Mouse (Mus musculus) retina, embryonic 14.5 days (tissue): Measurements from ENCODE around the gene Dock2.
A peak's percentile ranks its signal among the peaks of the same experiment; 100 is the strongest.
"Not testable (repeated sequence)": the region's sequence is repeated elsewhere in the genome, so short reads cannot be mapped to it uniquely, and the experiment has no call there.

Experiments used
- DNase-seq: peaks from one replicate; pipeline ENCODE4 v3.0.0-alpha.2; 2015; ENCODE audit warnings: low spot score

Gene Dock2

DNA sequence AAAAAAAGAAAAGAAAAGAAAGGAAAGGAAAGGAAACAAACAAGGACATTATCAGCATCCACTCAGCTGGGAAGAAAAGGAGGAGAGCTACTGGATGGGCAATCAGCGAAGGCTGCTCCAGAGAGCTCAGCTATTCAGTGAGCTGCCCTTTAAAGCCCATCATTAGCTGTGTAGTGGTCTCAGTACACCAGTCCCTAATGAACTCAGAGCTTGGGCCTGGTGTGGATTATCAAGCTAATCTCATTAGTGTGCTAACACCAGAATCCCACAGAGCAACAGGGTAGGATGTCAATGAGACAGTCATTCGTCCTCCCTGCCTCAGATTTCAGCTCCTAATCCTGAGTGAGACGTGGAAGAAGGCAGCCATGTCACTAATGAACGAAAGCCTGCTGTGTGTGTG lies 493.4 kb downstream of the Dock2 start:
- DNase-seq: peak; percentile 65

- peak; percentile 26 for DNase-seq
Observed at GRCm38 (mm10) chr11:34284124-34284808, 499.4 kb downstream of the Dock2 start.

GRCm38 (mm10) chr11:34277047-34277445 lies 506.6 kb downstream of the Dock2 start:
- DNase-seq: no peak

DNA sequence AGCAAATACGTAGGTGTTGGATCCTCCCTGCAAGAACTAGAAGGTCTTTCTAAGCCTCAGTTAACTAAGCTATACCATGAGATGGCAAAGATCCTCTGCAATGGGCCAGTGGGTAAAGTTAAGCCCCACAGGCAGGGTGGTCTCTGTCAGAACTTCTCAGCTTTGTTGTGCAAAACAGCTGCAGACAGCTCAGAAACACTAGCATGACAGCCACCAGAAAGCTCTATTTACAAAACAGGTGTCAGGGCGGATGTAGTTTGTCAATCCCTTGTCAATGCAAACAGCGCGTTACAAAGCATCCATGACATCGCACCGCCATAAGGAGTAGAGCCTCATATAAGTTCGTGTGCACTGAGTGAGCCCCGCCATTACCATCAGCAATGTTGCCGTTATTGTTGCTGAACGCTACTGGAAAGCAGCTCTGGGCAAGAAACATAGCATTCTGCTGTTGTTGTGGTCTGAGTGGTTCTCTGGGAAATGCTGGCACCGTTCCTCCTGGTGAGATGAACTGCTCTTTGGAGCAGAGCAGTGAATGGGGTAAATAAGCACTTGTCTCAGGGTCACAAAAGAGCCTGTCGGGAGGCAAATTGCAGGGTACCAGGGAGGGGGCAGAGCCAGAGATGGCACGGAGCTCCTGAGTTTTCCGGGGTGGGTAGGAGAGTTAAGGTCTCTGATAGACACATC lies 507.2 kb downstream of the Dock2 start:
- no peak for DNase-seq

DNA sequence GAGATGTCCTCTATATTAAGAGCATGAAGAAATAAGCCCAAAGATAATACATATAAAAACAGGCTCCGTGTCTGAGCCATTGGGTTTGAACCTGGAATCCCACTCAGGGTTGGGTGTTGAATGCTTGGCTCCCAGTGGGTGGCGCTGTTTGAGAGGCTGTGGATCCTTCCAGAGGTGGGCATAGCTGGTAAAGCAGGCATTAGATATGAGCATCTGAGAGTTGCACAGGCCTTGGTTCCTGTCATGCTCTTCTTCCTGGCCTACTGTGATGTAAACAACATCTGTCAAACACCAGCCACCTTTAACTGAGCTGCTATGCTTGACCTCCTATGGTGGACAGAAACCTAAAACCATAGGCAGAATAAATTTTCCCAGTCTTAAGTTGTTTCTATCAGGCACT lies 507.8 kb downstream of the Dock2 start:
- DNase-seq: peak; percentile 35

DNA sequence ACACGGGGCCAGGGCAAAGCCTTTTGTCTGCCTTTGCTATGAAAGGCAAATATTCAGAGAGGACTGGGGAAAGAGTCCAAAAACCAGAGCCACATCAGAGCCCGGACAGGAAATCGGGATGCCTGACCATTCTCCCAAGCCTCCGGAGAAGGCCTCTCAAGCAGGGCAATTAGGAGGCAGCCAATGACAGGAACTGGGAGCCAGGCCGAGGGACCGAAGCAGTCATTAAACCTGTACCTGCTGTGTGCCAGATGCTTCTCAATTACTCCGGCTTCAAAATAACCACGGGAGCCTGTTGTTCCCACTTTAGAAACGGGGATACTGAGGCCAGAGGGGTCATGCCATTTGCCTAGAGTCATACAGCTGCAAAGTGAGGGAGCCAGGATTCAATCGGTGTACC lies 511.7 kb downstream of the Dock2 start:
- peak; percentile 26 for DNase-seq

- DNase-seq: no peak
Observed at GRCm38 (mm10) chr11:34264099-34264498, 519.6 kb downstream of the Dock2 start.

GRCm38 (mm10) chr11:34258849-34259469 lies 524.7 kb downstream of the Dock2 start:
- no peak for DNase-seq

GRCm38 (mm10) chr11:34257548-34258189 lies 526.0 kb downstream of the Dock2 start:
- DNase-seq: no peak

DNA sequence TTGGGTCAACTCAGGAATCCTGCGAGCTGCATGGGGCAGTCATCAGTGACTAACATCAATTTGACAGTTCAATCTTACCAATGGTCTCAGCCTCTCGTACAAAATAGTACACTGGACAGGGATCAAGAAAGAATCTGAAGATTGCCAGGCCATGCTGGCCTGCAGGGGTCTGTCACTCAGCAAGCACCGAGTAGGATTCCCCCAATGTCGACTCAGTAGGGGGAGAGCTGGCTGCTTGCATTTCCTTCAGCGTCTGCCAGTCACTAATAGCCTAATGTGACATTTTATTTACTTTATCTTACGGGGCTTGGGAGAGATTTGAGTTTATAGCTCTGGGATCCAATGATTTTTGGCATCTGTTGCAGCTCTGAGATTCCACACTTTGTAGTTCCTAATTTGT lies 540.7 kb downstream of the Dock2 start:
- no peak for DNase-seq

DNA sequence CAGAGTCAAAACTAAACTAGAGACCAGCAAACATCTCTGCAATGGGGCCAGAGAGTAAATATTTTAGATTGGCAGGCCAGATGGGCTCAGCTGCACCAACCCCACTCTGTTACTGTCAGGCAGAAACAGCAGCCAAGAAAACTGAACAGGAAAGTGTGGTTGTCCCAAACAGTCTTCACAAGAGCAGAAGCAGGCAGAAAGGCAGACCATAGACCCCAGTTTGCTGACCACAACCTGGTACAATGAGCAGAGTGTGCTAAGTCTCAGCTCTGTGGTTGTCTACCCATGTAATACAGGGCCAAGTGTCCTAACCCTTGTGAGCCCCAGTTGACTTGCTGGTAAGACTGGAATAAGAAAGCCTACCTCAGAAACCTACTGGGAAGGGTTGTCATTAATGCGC lies 543.4 kb downstream of the Dock2 start:
- no peak for DNase-seq

GRCm38 (mm10) chr11:34239691-34240090 lies 544.0 kb downstream of the Dock2 start:
- no peak for DNase-seq

GRCm38 (mm10) chr11:34236885-34237284 lies 546.8 kb downstream of the Dock2 start:
- DNase-seq: no peak

DNA sequence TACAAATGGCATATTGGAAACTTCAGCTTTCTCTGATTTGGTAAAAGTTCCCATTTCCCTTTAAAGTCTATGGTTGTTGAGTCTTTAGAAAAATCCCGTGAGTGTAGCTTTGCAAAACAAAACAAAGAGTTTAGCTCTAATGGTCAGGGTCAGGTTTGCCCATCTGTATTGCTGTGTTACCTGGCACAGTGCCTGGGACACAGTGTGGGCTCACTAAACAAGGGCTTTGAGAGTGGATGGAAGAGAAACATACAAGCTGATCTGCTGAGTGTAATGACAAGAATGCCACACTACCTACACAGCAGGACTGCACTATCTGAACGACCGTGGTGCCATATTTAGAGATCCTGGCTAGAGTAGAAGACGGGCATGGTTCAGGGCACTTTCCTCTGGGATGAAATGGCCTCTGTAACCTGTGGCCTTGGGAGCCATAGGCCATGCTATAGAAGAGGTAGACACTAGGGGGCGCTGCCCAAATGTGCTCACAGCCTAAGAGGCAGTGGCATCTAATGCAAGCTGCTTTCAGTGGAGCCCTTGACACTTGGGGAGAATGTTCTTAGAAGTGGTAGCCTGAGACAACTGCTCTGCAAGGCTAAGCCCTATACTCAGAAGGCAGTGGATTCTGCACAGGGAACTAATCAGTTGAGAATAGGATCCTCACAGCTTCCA lies 547.5 kb downstream of the Dock2 start:
- peak; percentile 70 for DNase-seq

DNA sequence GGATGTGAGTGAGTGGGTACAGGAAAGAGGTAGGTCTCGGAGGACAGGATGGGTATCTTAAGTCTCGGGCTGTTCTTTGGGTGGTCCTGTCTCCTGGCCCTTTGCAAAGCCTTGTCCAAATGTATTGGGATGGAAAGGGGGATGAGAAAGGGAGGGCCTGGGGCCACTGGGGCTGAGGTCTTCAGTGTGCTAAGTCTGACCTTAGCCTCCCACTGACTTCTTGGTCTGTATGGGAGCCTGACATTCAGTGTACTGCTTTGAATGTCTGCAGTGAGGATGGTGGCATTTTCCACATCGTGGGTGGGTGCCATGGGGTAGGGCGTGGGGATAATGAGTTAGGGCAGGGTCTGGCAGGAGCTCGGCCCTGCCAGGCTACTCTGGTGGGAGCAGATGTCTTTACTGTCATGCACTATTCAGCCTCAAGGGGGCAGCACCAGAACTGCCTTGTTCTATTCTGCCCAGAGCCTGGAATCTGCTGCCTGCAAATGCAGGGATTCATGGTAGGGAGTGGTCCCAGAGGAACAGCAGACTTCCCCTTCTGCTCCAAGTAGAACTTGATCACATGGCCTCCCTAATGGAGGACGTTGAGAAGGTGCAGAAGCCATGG lies 554.8 kb downstream of the Dock2 start:
- peak; percentile 89 for DNase-seq

- DNase-seq: peak; percentile 24
Observed at GRCm38 (mm10) chr11:34227180-34227579, 556.5 kb downstream of the Dock2 start.

DNA sequence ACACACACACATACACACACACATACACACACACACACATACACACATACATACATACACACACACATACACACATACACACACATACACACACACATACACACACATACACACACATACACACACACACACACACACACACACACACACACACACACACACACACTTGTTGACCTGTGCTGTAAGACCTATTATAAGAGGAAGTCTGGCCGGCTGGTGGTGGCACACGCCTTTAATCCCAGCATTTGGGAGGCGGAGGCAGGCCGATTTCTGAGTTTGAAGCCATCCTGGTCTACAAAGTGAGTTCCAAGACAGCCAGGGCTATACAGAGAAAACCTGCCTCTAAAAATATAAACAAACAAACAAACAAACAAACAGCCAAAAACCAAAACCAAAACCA lies 563.1 kb downstream of the Dock2 start:
- not testable (repeated sequence) for DNase-seq

DNA sequence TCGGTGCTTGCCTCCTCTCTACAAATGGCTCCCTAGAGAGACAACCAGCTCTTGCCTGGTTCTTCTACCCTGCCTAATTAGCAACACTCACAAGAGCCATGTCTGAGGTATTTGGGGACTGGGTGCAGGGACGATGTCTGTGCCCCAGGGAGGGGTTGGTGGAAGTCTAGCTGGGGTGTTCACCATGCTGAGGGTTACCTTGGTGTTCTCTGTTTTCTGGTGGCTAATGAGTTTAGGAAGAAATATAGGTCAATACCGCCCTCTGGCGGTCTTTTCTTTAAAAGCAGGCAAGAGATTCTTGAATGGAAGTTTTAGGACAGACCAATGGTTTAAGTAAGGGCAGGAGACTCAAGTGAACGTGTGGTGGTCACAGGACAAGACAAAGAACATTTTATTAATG lies 570.8 kb downstream of the Dock2 start:
- DNase-seq: peak; percentile 89

- DNase-seq: no peak
Observed at GRCm38 (mm10) chr11:34207989-34208388, 575.7 kb downstream of the Dock2 start, which contains the start of gene Foxi1. Foxi1 (minus strand) TSS chr11:34208089.

DNA sequence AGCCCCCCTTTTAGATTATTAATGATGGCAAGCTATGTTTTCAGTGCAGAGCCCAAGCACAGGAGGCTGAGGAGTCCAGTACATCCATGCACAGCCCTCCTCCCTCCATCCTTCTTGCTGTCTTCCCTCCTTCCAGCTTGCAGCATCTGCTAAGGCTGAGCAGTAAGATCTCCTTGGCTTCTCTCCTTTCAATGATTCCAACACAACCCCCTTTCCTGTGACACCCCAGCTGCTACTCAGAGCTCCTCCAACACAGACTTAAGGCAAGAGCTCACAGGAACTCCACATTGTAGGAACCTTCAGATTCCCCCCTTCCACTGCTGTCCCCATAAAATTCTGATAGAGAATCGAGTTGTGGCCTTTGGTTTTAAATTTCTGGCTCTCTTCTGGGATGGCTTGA lies 580.9 kb downstream of the Dock2 start:
- no peak for DNase-seq

DNA sequence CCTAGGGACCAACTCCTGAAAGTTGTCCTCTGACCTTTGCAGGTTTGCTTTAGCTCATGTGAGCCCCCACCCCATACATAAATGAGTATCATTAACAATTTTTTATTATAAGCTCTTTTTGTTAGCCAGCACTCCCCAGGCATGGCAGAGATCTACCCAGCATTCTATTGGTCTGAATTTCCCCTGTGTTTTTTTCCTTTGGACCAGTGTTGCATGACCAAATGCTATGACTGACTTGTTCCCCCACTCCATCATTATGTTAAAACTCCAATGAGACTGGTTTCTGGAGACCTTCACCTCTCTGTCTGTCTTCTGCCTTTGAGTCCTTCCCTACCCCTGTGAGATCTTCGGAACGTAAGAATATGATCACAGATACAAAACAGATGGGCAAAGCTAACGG lies 588.5 kb downstream of the Dock2 start:
- no peak for DNase-seq
